Mouse (Mus musculus) frontal cortex, postnatal 14 days (tissue): Measurements from ENCODE around the gene Syn2.

Source experiments
- DNase-seq, 2 experiments: peaks; one replicate each; pipeline ENCODE4 v3.0.0; 2022; ENCODE audit warnings: low spot score in 2 of 2

Gene Syn2

GRCm38 (mm10) chr6:115244222-115244621, 109.5 kb downstream of the Syn2 start:
- no peak for DNase-seq

DNA sequence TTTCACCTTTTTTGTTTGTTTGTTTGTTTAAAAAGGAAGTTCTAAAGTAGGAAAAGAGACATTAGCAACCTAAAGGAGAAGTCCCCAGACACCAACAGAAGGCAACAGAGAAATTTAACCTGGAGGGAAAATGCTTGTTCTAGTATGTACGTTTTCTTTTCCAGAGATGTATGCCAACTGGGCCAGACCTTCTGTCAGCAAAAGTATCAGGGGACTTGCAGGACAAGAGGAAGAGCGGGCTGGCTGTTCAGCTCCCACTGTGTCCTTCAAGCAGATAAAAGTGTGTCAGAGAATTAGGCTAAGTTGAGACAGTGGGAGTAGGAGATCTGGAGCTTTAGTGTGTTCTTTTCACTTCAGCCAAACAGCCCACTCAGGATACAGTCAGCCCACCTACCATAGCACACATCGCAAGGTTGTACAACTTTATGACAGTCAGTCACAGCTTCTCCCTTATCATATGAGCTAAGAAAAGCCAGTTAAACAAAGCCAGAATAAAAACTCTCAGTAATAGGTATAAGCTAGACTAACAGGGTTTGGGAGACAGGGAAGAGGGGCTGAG, 110.9 kb downstream of the Syn2 start:
- no peak for DNase-seq

- DNase-seq, result no peak
Measured at GRCm38 (mm10) chr6:115251531-115251985, 116.9 kb downstream of the Syn2 start.

DNA sequence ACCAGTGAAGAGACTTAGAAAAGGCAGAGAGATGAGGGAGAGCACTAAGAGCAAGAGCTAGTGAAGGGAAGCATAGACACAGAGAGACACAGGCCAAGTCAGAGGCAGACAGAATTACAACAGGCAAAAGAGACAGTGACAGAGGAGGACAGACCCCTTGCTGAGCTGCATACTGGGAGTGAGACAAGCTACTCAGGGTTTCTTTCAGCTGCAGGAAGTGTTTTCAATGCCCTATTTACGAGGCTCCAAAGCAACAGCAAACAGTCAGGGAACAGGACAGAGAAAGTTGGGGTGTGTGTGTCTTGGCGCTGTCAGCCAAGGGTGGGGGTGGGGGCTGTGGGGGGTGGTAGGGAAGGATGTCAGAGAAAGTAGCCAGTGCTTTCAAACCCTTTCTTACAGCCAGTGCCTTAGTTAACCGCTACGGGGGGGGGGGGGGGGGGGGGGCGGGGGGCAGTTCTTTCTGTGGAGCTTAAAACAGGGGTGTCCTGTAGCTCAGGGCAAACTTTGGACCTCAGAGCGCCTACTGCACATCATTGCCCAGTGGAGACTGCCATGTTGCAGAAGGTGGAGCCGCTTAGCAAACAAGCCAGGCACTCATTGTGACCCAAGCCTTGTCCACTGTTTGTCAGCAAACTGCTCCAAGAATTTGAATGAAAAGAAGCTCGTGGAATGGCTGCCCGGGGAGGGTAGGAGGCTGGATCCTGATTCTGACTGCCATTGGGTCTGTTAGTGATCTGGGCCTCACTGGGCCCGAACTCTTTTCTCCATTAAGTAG, 117.6 kb downstream of the Syn2 start, which contains the start of gene Timp4:
Timp4 (minus strand) TSS at position 107 of the 775 bp plus-strand sequence.
- no peak for DNase-seq

GRCm38 (mm10) chr6:115255171-115255570, 120.5 kb downstream of the Syn2 start:
- DNase-seq, result no peak

- DNase-seq, result no peak
Measured at GRCm38 (mm10) chr6:115260507-115260906, 125.8 kb downstream of the Syn2 start.

DNA sequence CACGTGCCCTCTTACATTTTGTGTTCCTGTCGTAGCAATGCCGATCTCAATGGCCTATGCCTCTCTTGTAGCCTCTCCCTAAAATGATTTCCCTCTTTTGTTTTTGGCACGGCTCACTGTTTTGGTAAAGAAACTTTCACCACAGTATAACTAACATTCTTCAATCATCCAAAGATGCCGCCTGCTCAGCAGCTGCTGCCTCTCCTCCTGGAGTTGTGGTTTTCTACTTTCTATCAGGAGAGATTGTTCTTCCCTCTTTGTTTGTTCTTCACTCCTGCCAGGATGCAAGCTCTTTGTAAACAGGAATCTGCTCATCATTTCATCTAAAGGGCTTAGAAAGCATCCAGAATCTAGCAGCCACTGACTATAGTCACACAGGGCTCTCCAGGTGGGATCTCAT, 132.1 kb downstream of the Syn2 start:
- DNase-seq, result no peak

GRCm38 (mm10) chr6:115267916-115268315, 133.2 kb downstream of the Syn2 start:
- DNase-seq, result peak; percentile 40 to 71

DNA sequence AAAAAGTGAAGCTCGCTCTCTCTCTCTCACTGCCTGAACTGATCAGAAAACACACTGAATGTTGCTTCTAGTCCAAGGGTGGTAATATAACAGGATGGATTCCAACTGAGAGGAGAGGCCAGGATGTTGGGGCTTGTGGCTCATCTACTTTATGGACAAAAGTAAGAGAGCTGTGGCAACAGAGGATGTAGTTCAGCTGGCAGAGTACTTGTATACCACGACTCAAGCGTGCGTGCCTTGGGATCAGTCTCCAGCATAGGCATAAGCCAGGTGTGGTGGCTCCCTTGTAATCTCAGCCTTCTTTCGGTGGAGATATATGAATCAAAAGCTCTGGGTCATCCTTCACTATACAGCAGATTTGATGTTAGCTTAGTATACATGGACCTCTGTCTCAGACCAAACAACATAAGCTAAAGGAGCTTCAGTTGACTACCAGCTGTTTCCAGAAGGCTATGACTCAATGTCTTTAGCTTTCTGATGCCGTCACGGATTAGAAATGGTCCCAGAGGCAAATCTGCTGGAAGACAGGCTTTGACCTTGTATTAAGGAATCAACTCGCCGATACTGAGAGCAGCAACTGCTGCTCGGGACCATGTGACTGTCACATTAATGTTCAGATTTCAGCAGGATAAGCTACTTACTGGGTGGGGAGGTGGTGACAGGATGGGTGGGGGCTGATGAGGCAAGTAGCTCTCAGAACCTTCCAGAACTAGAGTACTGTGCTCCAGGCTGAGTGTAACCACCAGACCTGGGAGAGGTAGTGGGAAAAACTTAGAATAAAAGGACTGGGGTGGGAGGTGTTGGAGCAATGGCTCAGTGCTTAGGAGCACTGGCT, 134.1 kb downstream of the Syn2 start:
- no peak for DNase-seq

DNA sequence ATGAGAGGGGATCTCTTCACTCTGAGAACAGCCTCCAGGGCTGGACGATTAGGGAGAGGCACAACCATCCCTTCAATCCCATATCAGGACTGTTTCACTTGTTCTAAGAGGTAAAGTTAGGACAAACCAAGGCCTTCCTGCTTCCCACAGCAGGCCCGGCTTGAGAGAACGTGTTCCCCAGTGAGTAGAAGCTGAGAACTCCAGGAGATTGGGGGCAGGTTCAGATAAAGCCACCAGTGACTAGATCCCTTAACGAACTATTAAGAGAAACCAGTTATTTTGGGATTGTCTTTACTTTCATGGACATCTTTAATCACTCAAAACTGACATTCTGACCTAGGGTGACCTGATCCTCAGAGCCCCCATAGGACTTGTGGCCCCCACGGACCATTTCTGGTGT, 134.9 kb downstream of the Syn2 start:
- no peak for DNase-seq

DNA sequence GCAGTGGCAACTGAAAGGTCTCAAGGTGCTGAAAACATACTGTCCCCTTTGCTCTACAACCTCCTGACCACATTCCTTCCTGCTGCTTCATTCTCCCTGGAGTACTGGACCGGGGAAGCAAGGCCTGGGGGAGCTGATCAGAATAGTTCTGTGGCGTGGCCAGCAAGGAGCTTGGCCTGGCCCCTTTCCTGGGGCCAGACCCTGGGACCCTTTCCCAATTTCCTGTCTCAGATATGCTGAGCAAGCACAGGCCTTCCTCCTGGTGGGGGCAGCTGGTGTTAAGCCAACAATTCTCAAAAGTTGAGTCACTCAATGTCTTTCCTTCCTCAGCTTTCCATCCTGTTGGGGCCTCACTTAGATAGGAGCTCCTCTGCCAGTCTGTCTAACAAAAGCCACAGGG, 135.4 kb downstream of the Syn2 start:
- no peak for DNase-seq

DNA sequence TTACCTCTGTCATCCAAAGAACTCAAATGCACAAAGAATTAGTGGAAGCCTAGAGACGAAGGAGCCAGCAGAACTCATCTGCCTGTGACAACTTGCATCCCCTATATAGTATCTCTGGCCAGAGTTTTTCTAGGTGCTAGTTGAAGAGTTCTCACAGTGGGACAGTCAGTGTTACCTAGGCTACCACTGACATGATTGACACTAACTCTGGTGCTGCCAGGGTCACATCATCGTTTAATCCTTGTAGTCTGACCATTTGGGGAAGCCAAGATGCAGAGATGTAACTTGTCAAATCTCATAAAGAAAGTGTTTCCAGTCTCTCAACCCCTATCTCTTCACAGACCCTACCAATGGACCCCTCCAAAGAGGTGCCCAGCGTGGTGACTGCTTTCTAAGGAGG, 136.6 kb downstream of the Syn2 start:
- DNase-seq, result no peak

GRCm38 (mm10) chr6:115271866-115272271, 137.2 kb downstream of the Syn2 start:
- no peak for DNase-seq

- DNase-seq, result no peak
Measured at GRCm38 (mm10) chr6:115273346-115273745, 138.6 kb downstream of the Syn2 start.

- no peak for DNase-seq
Measured at GRCm38 (mm10) chr6:115274705-115275104, 140.0 kb downstream of the Syn2 start.

DNA sequence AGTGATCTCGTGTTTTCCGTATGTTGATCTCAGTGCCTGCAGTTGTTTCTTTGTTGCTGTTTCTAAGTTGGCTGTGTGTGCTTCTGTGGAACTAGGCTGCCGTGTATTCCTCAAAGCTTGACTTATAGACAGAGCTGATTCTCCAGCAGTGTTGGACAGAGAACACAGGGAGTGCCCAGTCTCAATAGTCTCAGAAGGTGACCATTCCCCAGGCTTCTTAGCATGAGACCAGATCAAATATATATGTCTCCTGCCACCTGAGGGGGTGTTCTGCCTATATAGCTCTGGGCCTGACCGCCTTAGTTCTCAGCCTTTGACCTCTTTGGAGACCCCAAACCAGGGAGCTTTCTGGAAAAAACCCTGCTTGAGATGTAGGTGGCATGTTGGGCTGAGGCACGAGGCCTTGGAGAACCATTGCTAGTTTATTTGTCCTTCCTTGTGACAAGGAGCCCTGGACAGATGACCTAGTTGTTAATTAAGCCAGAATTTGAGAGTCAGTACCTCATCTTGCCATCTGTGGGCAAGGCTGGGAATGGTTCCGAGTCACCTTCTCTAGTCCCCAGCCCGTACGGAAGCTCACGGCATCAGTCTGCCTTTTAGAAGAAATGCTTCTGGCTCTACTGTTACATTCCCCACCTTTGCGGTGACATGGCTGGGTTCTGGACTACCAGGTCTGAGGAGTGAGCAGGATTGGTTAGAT, 140.6 kb downstream of the Syn2 start:
- no peak for DNase-seq

DNA sequence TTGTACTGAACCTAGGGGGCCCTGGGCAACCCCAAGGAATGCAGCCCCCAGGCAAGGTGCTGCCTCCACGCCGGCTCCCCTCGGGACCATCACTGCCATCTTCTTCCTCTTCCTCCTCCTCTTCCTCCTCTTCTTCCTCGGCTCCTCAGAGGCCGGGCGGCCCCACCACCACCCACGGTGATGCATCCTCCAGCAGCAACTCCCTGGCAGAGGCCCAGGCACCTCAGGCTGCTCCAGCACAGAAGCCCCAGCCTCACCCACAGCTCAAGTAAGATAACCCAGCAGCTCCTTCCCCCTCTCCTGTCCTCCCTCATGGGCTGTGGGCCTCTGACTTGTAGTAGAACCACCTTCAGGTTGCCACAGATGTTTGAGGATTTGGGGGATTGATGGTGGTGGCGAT, 143.4 kb downstream of the Syn2 start:
- no peak for DNase-seq

- DNase-seq, result no peak
Measured at GRCm38 (mm10) chr6:115279639-115280038, 144.9 kb downstream of the Syn2 start.

DNA sequence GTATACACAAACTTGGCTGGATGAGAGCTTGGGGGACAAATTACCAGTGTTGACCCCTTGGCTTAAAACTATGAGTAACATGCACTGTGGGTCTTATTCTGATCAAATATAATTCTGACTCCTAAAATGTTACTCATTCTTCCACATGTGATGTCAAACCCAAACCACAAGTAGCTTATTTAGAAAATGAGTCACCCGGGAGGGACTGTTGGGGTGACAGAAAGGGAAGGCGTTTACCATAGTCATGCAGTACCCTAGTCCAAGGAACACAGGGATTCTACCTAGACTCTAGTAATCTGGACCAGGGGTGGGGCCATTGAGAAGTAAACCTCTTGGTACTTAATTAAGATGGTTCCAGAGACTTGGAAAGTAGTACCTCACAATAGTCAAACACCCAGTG, 149.5 kb downstream of the Syn2 start:
- DNase-seq, result no peak

DNA sequence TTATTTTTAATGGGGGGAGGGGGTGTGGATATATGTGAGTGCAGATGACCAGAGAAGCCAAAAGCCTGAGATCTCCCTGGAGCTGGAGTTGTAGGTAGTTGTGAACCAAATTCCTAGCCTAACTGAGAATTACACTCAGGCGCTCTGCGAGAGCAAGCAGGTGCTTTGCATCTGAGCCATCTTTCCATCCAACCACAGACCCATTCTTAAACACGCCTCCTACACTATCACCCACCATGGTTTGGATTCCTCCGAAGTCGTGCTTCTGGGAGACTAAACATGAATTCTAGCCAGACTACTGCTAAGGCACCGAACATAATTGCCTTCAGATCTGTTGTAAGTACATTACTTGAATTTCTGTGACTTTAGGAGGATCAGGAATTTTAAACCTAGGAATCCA, 151.7 kb downstream of the Syn2 start:
- peak in 1 of 2 experiments; percentile 35 for DNase-seq

DNA sequence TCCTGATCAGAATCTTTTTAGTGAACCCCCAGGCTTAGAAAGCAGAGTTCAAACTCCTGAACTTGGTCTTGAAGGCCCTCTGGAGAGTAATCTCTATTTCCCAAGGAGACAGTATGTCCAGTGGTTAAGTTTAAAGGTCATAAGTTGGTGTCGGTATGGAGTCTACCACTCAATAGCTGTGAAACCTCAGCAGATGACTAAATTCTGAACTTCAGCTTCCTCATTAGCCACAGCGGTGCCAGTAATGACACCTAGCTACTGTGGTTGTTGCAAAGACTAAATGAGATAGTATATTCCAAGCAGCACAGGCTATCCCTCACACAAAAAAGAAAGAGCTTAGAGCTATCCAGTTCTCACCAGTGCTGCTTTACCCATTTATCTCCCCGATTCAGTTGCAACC, 153.5 kb downstream of the Syn2 start:
- DNase-seq, result no peak

DNA sequence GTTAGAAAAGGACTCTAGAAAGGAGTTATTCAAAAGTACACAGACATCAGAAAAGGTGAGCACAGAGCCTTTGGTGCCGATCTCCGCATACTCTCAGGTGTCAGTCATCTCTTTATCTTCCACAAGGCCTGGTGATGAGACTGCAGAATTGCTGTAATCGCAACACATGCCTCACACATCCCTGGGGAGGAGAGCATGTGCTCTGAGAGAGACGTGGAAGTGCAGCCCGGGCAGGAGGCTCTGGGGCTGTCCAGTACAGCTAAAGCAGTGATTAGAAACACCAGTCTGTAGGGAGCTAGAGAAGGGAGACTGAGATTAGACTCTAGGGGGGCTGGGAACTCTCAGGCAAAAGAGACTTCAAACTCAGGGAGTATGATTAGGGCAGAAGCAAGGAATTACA, 155.9 kb downstream of the Syn2 start:
- DNase-seq, result no peak
